Mouse (Mus musculus): ENCODE results near the gene Ccn2.

GRCm38 (mm10) chr10:24596003-24596868 is 994 bp downstream of the Ccn2 start:
- TF ChIP-seq POLR2A (IDR thresholded peaks at IDR 0.05; ENCODE audit: low read depth, low read length) = no peak
- no peak for TF ChIP-seq CHD2 (IDR thresholded peaks at IDR 0.05; ENCODE audit: low read length)
- no peak for TF ChIP-seq NRF1 (IDR thresholded peaks at IDR 0.05; ENCODE audit: low read depth, low read length)
- TF ChIP-seq HCFC1 (IDR thresholded peaks at IDR 0.05; ENCODE audit: low read depth, low read length) = no peak
- TF ChIP-seq ZNF384 (IDR thresholded peaks at IDR 0.05; ENCODE audit: low read depth, low read length) = no peak
- no peak for TF ChIP-seq CTCF (conservative IDR thresholded peaks at IDR 0.05 in 1 of 2, IDR thresholded peaks at IDR 0.05 in 1 of 2; ENCODE audit: low read depth in 2 of 2, low read length in 2 of 2)
- TF ChIP-seq EP300 (IDR thresholded peaks at IDR 0.05; ENCODE audit: low read length) = no peak
- TF ChIP-seq USF2 (conservative IDR thresholded peaks at IDR 0.05; ENCODE audit: low read depth, low read length) = no peak
- no peak for TF ChIP-seq E2F4 (IDR thresholded peaks at IDR 0.05; ENCODE audit: insufficient replicate concordance, low read depth, low read length)
